Mouse (Mus musculus) spleen, adult 2 months (tissue): Measurements from ENCODE around the gene Pecam1.

Experiments
- CTCF ChIP-seq: fragments of 200-500 bp; IDR thresholded peaks from 2 replicates; pipeline ENCODE4 v1.5.1; 2011; ENCODE audit warnings: mild to moderate bottlenecking, inconsistent platforms; ENCODE audit not compliant: insufficient read depth, insufficient read length, insufficient replicate concordance; ENCODE audit errors: extremely low read depth
- POLR2A ChIP-seq: fragments of 200-500 bp; IDR thresholded peaks from 2 replicates; pipeline ENCODE4 v1.6.1; 2011; ENCODE audit warnings: low read depth, low read length, inconsistent platforms

- TF ChIP-seq POLR2A (no peak), CTCF (no peak)
Observed at GRCm38 (mm10) chr11:106780590-106781220, 30.3 kb upstream of the Pecam1 start.
